Mouse (Mus musculus) MEL (cell line): ENCODE results near the gene Ankrd33b. TPM values are rescaled to one million over a fixed set of nuclear protein-coding genes. Genes with fewer than 3 reads are reported as not detected.

Source experiments
- DNase-seq: peaks from one replicate; pipeline ENCODE4 v3.0.0; 2011; ENCODE audit warnings: low read depth, low spot score
- H3K27ac ChIP-seq: 2 replicates; pipeline ENCODE4 v1.5.1; 2012; ENCODE audit warnings: low read depth, mild to moderate bottlenecking, control low read depth, low read length, moderate library complexity; ENCODE audit not compliant: control insufficient read depth
- H3K27me3 ChIP-seq, 2 experiments: fragments of 150-350 bp in 1 of 2; sonication (generic) in 1 of 2; 2 replicates each; pipeline ENCODE4 v1.6.1; 2012; ENCODE audit warnings: low read length in 2 of 2, mild to moderate bottlenecking in 2 of 2, improper control_type of control experiment in 1 of 2, moderate library complexity in 1 of 2; ENCODE audit not compliant: insufficient read depth in 2 of 2, control insufficient read depth in 1 of 2
- H3K36me3 ChIP-seq, 2 experiments: 2 replicates each; pipeline ENCODE4 v1.6.1; 2012 to 2014; ENCODE audit warnings: low read length in 2 of 2, improper control_type of control experiment in 1 of 2, inconsistent platforms in 1 of 2, mild to moderate bottlenecking in 1 of 2; ENCODE audit not compliant: insufficient read depth in 2 of 2, control insufficient read depth in 1 of 2
- H3K4me1 ChIP-seq, 2 experiments: fragments of 150-350 bp in 1 of 2; sonication (generic) in 1 of 2; 2 replicates each; pipeline ENCODE4 v1.6.1; 2012; ENCODE audit warnings: low read length in 2 of 2, improper control_type of control experiment in 1 of 2, mild to moderate bottlenecking in 1 of 2; ENCODE audit not compliant: insufficient read depth in 2 of 2, control insufficient read depth in 1 of 2
- H3K4me3 ChIP-seq, 2 experiments: fragments of 150-350 bp in 1 of 2; sonication (generic) in 1 of 2; 2 replicates each; pipeline ENCODE4 v1.5.1; 2012; ENCODE audit warnings: low read depth in 2 of 2, low read length in 2 of 2, mild to moderate bottlenecking in 2 of 2, moderate library complexity in 2 of 2, control low read depth in 1 of 2, improper control_type of control experiment in 1 of 2; ENCODE audit not compliant: control insufficient read depth in 1 of 2, insufficient read depth in 1 of 2
- H3K79me2 ChIP-seq: 2 replicates; pipeline ENCODE4 v1.6.1; 2012; ENCODE audit warnings: mild to moderate bottlenecking, low read length, moderate library complexity; ENCODE audit not compliant: control insufficient read depth, poor library complexity, insufficient read depth
- H3K9ac ChIP-seq: 2 replicates; pipeline ENCODE4 v1.6.1; 2012; ENCODE audit warnings: low read depth, mild to moderate bottlenecking, control low read depth, low read length, moderate library complexity; ENCODE audit not compliant: control insufficient read depth, poor library complexity, severe bottlenecking
- H3K9me3 ChIP-seq: fragments of 150-350 bp; sonication (generic); replicated peaks from 2 replicates; pipeline ENCODE4 v1.6.1; 2012; ENCODE audit warnings: mild to moderate bottlenecking, low read length, improper control_type of control experiment, moderate library complexity; ENCODE audit not compliant: insufficient read depth
- CHD1 ChIP-seq: IDR thresholded peaks from 2 replicates; pipeline ENCODE4 v1.6.1; 2012; ENCODE audit warnings: low read depth, mild to moderate bottlenecking, inconsistent platforms, low read length, improper control_type of control experiment
- CTCF ChIP-seq, 3 experiments: IDR thresholded peaks in 2 of 3; conservative IDR thresholded peaks in 1 of 3; 2 replicates each; pipeline ENCODE4 v1.5.1; 2011 to 2012; ENCODE audit warnings: low read length in 3 of 3, low read depth in 2 of 3, mild to moderate bottlenecking in 2 of 3, improper control_type of control experiment in 1 of 3, inconsistent platforms in 1 of 3, mixed read lengths in 1 of 3, moderate library complexity in 1 of 3; ENCODE audit not compliant: control insufficient read depth in 1 of 3, insufficient read depth in 1 of 3, poor library complexity in 1 of 3, severe bottlenecking in 1 of 3
- EP300 ChIP-seq, 2 experiments: IDR thresholded peaks; 2 replicates each; pipeline ENCODE4 v1.6.1; 2011; ENCODE audit warnings: improper control_type of control experiment in 2 of 2, low read length in 2 of 2, low read depth in 1 of 2, mild to moderate bottlenecking in 1 of 2
- GABPA ChIP-seq: IDR thresholded peaks from 2 replicates; pipeline ENCODE4 v1.6.1; 2012; ENCODE audit warnings: low read depth, mild to moderate bottlenecking, inconsistent platforms, low read length, improper control_type of control experiment, moderate library complexity
- JUND ChIP-seq: IDR thresholded peaks from 2 replicates; pipeline ENCODE4 v1.6.1; 2011; ENCODE audit warnings: low read depth, mild to moderate bottlenecking, improper control_type of control experiment, low read length
- KAT2A ChIP-seq: conservative IDR thresholded peaks from 2 replicates; pipeline ENCODE4 v1.6.1; 2012; ENCODE audit warnings: low read depth, low read length, improper control_type of control experiment, inconsistent platforms
- MAX ChIP-seq: IDR thresholded peaks from 2 replicates; pipeline ENCODE4 v1.6.1; 2011; ENCODE audit warnings: low read length, improper control_type of control experiment
- RAD21 ChIP-seq: IDR thresholded peaks from 2 replicates; pipeline ENCODE4 v1.6.1; 2011; ENCODE audit warnings: mild to moderate bottlenecking, low read depth, low read length, improper control_type of control experiment
- RCOR1 ChIP-seq: IDR thresholded peaks from 2 replicates; pipeline ENCODE4 v1.6.1; 2012; ENCODE audit warnings: low read depth, mild to moderate bottlenecking, inconsistent platforms, low read length, improper control_type of control experiment
- SIN3A ChIP-seq: IDR thresholded peaks from 2 replicates; pipeline ENCODE4 v1.6.1; 2012; ENCODE audit warnings: low read length, improper control_type of control experiment, inconsistent platforms
- SMC3 ChIP-seq: IDR thresholded peaks from 2 replicates; pipeline ENCODE4 v1.6.1; 2011; ENCODE audit warnings: low read depth, low read length, improper control_type of control experiment
- TBP ChIP-seq: IDR thresholded peaks from 2 replicates; pipeline ENCODE4 v1.8.0; 2011; ENCODE audit warnings: low read depth, low read length, improper control_type of control experiment
- TCF12 ChIP-seq: IDR thresholded peaks from 2 replicates; pipeline ENCODE4 v1.6.1; 2014; ENCODE audit warnings: low read depth, mild to moderate bottlenecking, inconsistent platforms, low read length, improper control_type of control experiment, moderate library complexity
- UBTF ChIP-seq: IDR thresholded peaks from 2 replicates; pipeline ENCODE4 v1.6.1; 2012; ENCODE audit warnings: low read depth, mild to moderate bottlenecking, inconsistent platforms, low read length, improper control_type of control experiment, moderate library complexity, borderline replicate concordance; ENCODE audit not compliant: insufficient read depth
- ZC3H11A ChIP-seq: IDR thresholded peaks from 2 replicates; pipeline ENCODE4 v1.6.1; 2012; ENCODE audit warnings: low read depth, mild to moderate bottlenecking, inconsistent platforms, low read length, improper control_type of control experiment
- ZKSCAN1 ChIP-seq: IDR thresholded peaks from 2 replicates; pipeline ENCODE4 v1.6.1; 2012; ENCODE audit warnings: low read depth, mild to moderate bottlenecking, inconsistent platforms, low read length, improper control_type of control experiment, moderate library complexity
- ZNF384 ChIP-seq: IDR thresholded peaks from 2 replicates; pipeline ENCODE4 v1.6.1; 2012; ENCODE audit warnings: low read depth, mild to moderate bottlenecking, inconsistent platforms, low read length, improper control_type of control experiment
- polyA plus RNA-seq, 2 experiments: library from polyadenylated mRNA; stranded (reverse) in 1 of 2; unstranded in 1 of 2; fragments of >175 nt in 1 of 2; fragments of >200 nt in 1 of 2; gene quantifications; 2 replicates each; pipeline versions ENCODE4 v1.2.1 to v1.2.4; 2012; ENCODE audit warnings: low replicate concordance in 2 of 2, low read depth in 1 of 2; ENCODE audit not compliant: insufficient read length in 2 of 2, insufficient read depth in 1 of 2, missing spikeins in 1 of 2
- total RNA-seq: library from RNA; depleted of rRNA; stranded (reverse); fragments of 300-350 nt; gene quantifications from 2 replicates; pipeline ENCODE4 v1.2.3, GENCODE M21; 2012

The Ankrd33b gene
- total and polyA plus RNA-seq, 3 experiments, result 11.1 to 16.1 TPM; not detected in 1

DNA sequence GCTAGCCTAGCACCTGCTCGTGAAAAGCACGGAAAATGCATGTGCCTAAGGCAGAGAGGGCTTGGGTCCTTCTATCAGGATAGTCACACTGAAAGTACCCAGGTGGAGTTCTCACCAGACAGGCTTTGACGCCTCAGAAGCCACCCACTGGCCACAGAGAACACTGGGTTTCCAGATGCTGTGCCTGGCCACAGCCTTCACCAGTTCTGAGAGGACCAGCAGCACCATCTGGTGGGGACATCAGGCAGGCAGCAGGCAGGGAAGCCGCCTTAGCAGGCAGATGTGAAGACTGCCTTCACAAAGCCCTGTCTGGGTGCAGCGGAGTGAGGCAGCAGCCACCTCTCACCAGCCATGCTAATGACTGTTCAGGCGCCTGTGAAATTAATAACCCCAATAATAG is 102.7 kb downstream of the Ankrd33b start:
- H3K9me3 ChIP-seq, result no peaks in the 10 kb centered on the region
- no peaks in the 10 kb centered on the region for H3K36me3 ChIP-seq
- TF ChIP-seq SIN3A (no peak), RCOR1 (no peak), EP300 (IDR thresholded peaks at IDR 0.05; ENCODE audit: low read depth in 1 of 2, low read length in 2 of 2) (no peak), ZKSCAN1 (no peak), TCF12 (no peak), SMC3 (peak; percentile 78), MAX (no peak), CTCF (IDR thresholded peaks at IDR 0.05 in 2 of 3, conservative IDR thresholded peaks at IDR 0.05 in 1 of 3; ENCODE audit: control insufficient read depth in 1 of 3, insufficient read depth in 1 of 3, low read depth in 2 of 3, low read length in 3 of 3, poor library complexity in 1 of 3, severe bottlenecking in 1 of 3) (peak; percentile 34 to 82 (median 75)), RAD21 (peak; percentile 74), ZC3H11A (peak; percentile 40; the same call in 1 of the 2 replicates)
- H3K9ac ChIP-seq, result no peak overlapping the region
- no peaks in the 10 kb centered on the region for H3K79me2 ChIP-seq
- 0 out of 4 replicates have a peak, but pooled peaks cover 0 to 5% of the 10 kb centered on the region in 2 experiments for H3K4me1 ChIP-seq
- DNase-seq, result peak; percentile 57
- no peak overlapping the region for H3K4me3 ChIP-seq
- H3K27me3 ChIP-seq, result no peaks in the 10 kb centered on the region
- H3K27ac ChIP-seq, result no peak overlapping the region

DNA sequence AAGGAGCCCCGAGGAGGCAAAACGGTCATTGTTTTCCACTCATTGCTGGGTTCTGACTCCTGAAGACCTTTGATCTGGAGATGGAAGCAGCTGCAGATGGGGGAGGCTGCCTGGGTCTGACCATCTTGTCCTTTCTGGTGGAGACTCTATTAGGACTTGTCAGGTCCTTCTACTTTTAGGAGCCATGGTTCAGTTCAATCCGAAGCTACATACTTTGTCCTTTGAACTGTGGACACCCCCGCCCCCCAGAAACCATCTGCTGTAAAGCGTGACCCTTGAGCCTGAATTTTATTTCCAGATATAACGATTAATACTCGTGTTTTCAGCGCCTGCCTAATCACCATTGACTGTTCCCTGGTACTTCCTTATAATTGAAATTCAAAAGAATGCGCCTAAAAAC is 105.2 kb downstream of the Ankrd33b start:
- no peak overlapping the region for H3K9ac ChIP-seq
- no peak for DNase-seq
- H3K36me3 ChIP-seq, result no peaks in the 10 kb centered on the region
- H3K4me1 ChIP-seq, result no peaks in the 10 kb centered on the region
- no peak overlapping the region for H3K4me3 ChIP-seq
- no peaks in the 10 kb centered on the region for H3K9me3 ChIP-seq
- no peak for TF ChIP-seq RAD21
- no peak for TF ChIP-seq GABPA
- no peak for TF ChIP-seq SIN3A
- no peak for TF ChIP-seq TCF12
- no peak for TF ChIP-seq ZC3H11A
- no peak for TF ChIP-seq RCOR1
- TF ChIP-seq TBP, result no peak
- TF ChIP-seq ZNF384, result no peak
- no peak for TF ChIP-seq UBTF
- TF ChIP-seq JUND, result no peak
- TF ChIP-seq SMC3, result no peak
- TF ChIP-seq CHD1, result no peak
- no peak for TF ChIP-seq KAT2A
- H3K27ac ChIP-seq, result no peak overlapping the region
- no peaks in the 10 kb centered on the region for H3K27me3 ChIP-seq
- H3K79me2 ChIP-seq, result no peaks in the 10 kb centered on the region
